Mouse (Mus musculus): Measurements from ENCODE around the gene Sypl2. TPM values are rescaled to one million over a fixed set of nuclear protein-coding genes. Genes with fewer than 3 reads are reported as not detected.
A peak's percentile ranks its signal among the peaks of the same experiment; 100 is the strongest.
"Not testable (repeated sequence)": the region's sequence is repeated elsewhere in the genome, so short reads cannot be mapped to it uniquely, and the experiment has no call there.

Gene Sypl2
- 0.17 and 0.50 TPM in 2 replicates for polyA plus RNA-seq (2014; fragmentation: Nextera tagmentation; extraction: Ambion mirVana)

DNA sequence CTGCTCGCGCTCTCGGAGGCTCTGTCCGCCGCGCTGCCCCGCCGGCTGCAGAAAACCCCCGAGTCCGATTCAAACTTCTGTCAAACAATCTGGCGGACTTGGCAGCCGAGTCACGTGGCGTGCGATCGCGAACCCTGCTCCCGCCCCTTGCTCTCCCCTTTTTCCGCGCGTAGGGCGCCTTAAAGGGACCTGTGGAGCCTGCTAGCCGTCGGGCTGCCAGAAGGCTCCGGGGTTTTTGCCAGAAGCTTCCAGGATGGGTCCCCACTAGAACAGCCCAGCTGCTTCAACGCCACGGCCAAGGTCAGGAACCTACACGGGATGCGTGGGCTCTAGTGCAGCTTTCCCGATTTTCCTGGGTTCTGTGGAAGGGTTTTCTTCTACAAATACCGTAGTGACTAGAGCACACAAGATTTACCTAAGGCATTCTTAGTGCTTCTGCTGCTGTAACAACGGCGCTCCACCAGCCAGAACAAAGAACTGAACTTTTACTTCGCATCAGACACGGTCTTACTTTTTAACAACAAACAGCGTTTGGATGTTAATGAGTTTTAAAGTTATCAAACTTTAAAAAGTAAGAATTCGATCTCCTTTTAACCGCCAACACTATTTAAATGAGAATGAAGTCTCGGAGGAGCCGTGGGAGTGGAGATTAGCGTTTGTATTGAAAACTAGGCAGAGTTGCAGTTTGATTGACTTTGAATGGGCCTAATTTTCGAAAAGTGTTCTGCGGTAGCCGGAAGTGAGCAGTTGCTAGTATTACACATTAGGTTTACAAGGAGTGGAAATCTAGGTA is at the start of gene Sypl2:
TSS of gene Sypl2 (minus strand) at position 91 of the 793 bp plus-strand sequence.
- Histone ChIP-seq H3K4me3 (replicated peaks; ENCODE audit: low read length) (peak within 1 kb of the TSS; percentile 34), H3K27me3 (ENCODE audit: control insufficient read depth, insufficient read depth, low read length) (peaks cover 57% of the 10 kb centered on the region), H3K9ac (peak within 1 kb of the TSS; percentile 31; the same call in 1 of the 2 replicates), H3K36me3 (replicated peaks; ENCODE audit: control insufficient read depth, insufficient read depth) (no peaks in the 10 kb centered on the region), H3K4me2 (replicated peaks) (peak within 1 kb of the TSS; percentile 61), H3K27ac (no peak within 1 kb of the TSS), H3K4me1 (replicated peaks; ENCODE audit: control insufficient read depth, insufficient read depth, low read length) (peaks cover 5% of the 10 kb centered on the region), H3K9me3 (ENCODE audit: control insufficient read depth, low read length) (no peaks in the 10 kb centered on the region)
- peak; percentile 38 for DNase-seq (ENCODE audit: low spot score)
- no peak for ATAC-seq (ENCODE audit: low FRiP score)
- 2% methylated on average over 44 of the region's 44 CpGs for WGBS

GRCm38 (mm10) chr3:108259319-108259718 is 32.9 kb upstream of the Sypl2 start:
- peaks cover 9% of the 10 kb centered on the region; the same call in 1 of the 2 replicates for H3K4me1 ChIP-seq (replicated peaks; ENCODE audit: control insufficient read depth, insufficient read depth, low read length)
- peaks cover 25% of the 10 kb centered on the region; the same call in 1 of the 2 replicates for H3K36me3 ChIP-seq (replicated peaks; ENCODE audit: control insufficient read depth, insufficient read depth)
- H3K4me3 ChIP-seq (replicated peaks; ENCODE audit: low read length) = no peak overlapping the region
- no peak overlapping the region for H3K4me2 ChIP-seq (replicated peaks)
- 45% methylated on average over 3 of the region's 3 CpGs for WGBS
- H3K27ac ChIP-seq = no peak overlapping the region
- ATAC-seq (ENCODE audit: low FRiP score) (no peak), DNase-seq (ENCODE audit: low spot score) (no peak)
- no peaks in the 10 kb centered on the region for H3K9me3 ChIP-seq (ENCODE audit: control insufficient read depth, low read length)
- no peak overlapping the region for H3K9ac ChIP-seq
- H3K27me3 ChIP-seq (ENCODE audit: control insufficient read depth, insufficient read depth, low read length) = no peaks in the 10 kb centered on the region

DNA sequence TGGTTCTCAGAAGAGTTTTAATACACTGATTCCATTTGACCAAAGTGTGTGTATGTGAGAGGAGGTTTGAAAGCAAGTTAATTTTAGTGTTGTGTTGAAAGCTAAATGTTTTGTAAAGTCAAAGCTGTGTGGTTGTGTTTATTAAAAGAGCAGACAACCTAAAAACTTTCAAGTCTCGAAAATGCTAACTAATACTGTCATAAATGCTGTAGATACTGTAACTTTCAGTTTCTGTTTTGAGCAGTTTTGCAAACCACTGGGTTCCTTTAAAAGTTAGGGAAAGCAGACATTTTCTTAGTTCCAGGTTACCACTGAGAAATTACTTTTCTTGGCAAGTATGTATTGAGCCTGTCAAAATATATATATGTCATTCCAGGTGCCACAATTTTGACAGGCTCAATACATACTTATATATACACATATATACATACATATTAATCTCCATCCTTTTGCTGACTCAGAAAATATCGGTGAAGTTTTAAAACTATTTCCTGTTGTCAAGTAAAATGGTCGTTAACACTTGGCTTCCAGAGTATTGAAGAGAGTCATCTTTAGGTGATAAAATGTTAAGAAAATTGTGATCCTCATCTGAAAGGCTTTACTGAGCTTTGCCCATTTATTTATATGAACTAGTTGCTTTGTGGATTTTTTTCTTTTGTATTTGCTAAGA is 31.5 kb upstream of the Sypl2 start:
- peak overlapping the region; percentile 80 for H3K9ac ChIP-seq
- DNase-seq (ENCODE audit: low spot score) (no peak), ATAC-seq (ENCODE audit: low FRiP score) (no peak)
- no peaks in the 10 kb centered on the region for H3K27me3 ChIP-seq (ENCODE audit: control insufficient read depth, insufficient read depth, low read length)
- H3K4me1 ChIP-seq (replicated peaks; ENCODE audit: control insufficient read depth, insufficient read depth, low read length) = peaks cover 9% of the 10 kb centered on the region; the same call in 1 of the 2 replicates
- H3K4me2 ChIP-seq (replicated peaks) = peak overlapping the region; percentile 95
- peaks cover 11% of the 10 kb centered on the region; the same call in 1 of the 2 replicates for H3K36me3 ChIP-seq (replicated peaks; ENCODE audit: control insufficient read depth, insufficient read depth)
- H3K9me3 ChIP-seq (ENCODE audit: control insufficient read depth, low read length) = no peaks in the 10 kb centered on the region
- 82% methylated on average over 3 of the region's 3 CpGs for WGBS
- H3K27ac ChIP-seq = no peak overlapping the region
- H3K4me3 ChIP-seq (replicated peaks; ENCODE audit: low read length) = peak overlapping the region; percentile 74

DNA sequence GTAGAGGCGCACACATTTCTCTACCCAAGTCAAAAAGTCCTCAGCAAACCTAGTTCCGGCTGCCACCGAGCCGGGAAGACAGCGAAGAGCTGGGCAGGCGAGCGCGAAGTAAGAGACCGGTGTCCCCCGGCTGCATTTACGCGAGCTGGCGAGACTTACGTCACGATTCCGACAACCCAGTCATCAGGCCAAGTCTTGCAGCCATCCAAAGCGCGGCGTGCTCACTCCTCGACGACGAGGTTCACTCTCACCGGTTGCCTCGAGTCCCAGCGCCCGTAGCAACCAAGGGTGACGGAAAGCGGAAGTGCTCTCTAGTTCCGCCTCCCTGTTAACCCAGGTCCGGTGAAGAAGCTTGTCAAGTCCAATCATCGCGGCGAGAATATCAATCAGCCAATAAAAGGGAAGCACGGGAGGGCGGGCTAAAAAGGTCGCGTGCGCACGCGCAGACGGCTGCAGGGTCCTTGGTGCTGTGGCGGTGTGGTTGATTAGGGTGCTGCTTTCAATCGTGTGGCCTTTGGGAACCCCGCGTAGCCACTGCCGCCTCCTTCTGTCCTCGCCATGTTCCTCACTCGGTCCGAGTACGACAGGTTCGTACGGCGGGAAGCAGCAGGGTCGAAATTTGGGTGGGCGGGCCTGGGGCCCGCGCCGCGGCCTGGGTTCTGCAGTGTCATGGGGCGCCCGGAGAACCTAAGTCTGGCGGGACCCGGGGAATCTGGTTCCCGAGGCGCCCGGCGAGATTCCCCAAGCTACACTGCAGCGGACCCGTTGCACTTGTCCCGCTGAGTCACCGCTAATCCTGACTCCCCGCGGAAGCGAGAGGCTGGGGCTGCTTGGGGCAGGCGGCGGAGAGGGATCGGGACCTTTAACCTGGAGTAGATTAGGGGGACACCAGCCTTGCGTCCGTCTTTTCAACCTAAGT is 30.5 kb upstream of the Sypl2 start, which contains the start of gene Psma5:
TSS of gene Psma5 (plus strand) at position 208 of the 919 bp plus-strand sequence.
- no peak within 1 kb of the TSS for H3K27ac ChIP-seq
- no peaks in the 10 kb centered on the region for H3K9me3 ChIP-seq (ENCODE audit: control insufficient read depth, low read length)
- ATAC-seq (ENCODE audit: low FRiP score) (peak; percentile 100), DNase-seq (ENCODE audit: low spot score) (peak; percentile 99)
- peak within 1 kb of the TSS; percentile 80 for H3K9ac ChIP-seq
- H3K4me1 ChIP-seq (replicated peaks; ENCODE audit: control insufficient read depth, insufficient read depth, low read length) = peaks cover 9% of the 10 kb centered on the region; the same call in 1 of the 2 replicates
- H3K4me3 ChIP-seq (replicated peaks; ENCODE audit: low read length) = peak within 1 kb of the TSS; percentile 74
- under 1% methylated on average over 78 of the region's 79 CpGs for WGBS
- H3K27me3 ChIP-seq (ENCODE audit: control insufficient read depth, insufficient read depth, low read length) = no peaks in the 10 kb centered on the region
- H3K36me3 ChIP-seq (replicated peaks; ENCODE audit: control insufficient read depth, insufficient read depth) = peaks cover 4% of the 10 kb centered on the region; the same call in 1 of the 2 replicates
- peak within 1 kb of the TSS; percentile 95 for H3K4me2 ChIP-seq (replicated peaks)

DNA sequence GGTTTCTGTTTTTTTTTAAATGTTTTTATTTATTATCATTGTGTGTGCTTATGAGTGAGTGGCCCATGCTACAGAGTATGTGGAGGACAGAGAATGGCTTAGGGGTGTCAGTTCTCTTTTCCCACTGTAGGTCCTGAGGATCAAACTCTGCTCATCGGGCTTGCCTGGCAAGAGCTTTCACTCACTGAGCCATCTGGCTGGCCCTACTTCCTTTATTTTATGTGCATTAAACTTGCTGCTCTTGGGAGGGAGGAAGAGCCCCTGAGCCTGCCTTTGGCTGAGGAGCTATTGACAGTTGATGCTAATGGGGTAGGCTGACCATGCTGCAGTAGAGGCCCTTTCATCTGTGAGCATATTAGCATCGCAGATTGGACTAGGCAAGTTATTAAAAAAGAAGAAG is 20.4 kb upstream of the Sypl2 start:
- Histone ChIP-seq H3K4me3 (replicated peaks; ENCODE audit: low read length) (no peak overlapping the region), H3K9ac (no peak overlapping the region), H3K4me2 (replicated peaks) (no peak overlapping the region), H3K4me1 (replicated peaks; ENCODE audit: control insufficient read depth, insufficient read depth, low read length) (no peaks in the 10 kb centered on the region), H3K27me3 (ENCODE audit: control insufficient read depth, insufficient read depth, low read length) (no peaks in the 10 kb centered on the region), H3K27ac (no peak overlapping the region), H3K9me3 (ENCODE audit: control insufficient read depth, low read length) (no peaks in the 10 kb centered on the region), H3K36me3 (replicated peaks; ENCODE audit: control insufficient read depth, insufficient read depth) (no peaks in the 10 kb centered on the region)
- ATAC-seq (ENCODE audit: low FRiP score) = no peak
- no peak for DNase-seq (ENCODE audit: low spot score)
- WGBS = 83% methylated on average over 2 of the region's 2 CpGs

DNA sequence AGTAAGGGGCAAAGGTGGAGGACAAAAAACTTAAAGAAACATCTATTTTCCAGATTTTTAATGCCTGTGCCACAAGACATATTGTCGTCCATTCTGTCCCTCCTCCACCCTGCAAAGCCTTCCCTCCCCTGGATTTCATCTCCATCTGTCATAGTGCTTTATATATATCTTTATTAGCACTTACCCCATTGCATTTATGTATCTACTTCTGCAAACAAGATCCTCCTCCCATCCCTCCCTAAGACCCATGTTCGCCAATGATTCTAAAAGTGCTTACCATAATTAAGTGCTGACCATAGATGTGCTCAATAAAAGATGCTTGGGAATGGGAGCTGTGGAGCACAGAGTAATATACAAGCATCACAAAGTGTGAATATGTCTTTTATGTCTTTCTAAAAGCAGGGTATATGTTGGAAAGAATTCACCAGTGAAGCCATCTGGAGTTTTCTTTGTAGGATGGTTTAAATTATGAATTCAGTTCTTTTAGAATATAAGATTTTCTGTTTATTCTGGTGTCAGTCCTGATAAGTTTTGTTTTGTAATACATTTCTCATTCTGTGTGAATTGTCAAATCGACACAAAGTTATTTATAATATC is 14.9 kb upstream of the Sypl2 start:
- H3K9me3 ChIP-seq (ENCODE audit: control insufficient read depth, low read length) = no peaks in the 10 kb centered on the region
- H3K36me3 ChIP-seq (replicated peaks; ENCODE audit: control insufficient read depth, insufficient read depth) = no peaks in the 10 kb centered on the region
- 93% methylated on average over 3 of the region's 3 CpGs for WGBS
- H3K4me1 ChIP-seq (replicated peaks; ENCODE audit: control insufficient read depth, insufficient read depth, low read length) = no peaks in the 10 kb centered on the region
- no peak overlapping the region for H3K9ac ChIP-seq
- DNase-seq (ENCODE audit: low spot score) (no peak), ATAC-seq (ENCODE audit: low FRiP score) (no peak)
- no peak overlapping the region for H3K27ac ChIP-seq
- H3K4me2 ChIP-seq (replicated peaks) = no peak overlapping the region
- no peak overlapping the region for H3K4me3 ChIP-seq (replicated peaks; ENCODE audit: low read length)
- H3K27me3 ChIP-seq (ENCODE audit: control insufficient read depth, insufficient read depth, low read length) = no peaks in the 10 kb centered on the region

- not testable (repeated sequence) for H3K9ac ChIP-seq; H3K9me3 ChIP-seq (ENCODE audit: control insufficient read depth, low read length); H3K27ac ChIP-seq; H3K27me3 ChIP-seq (ENCODE audit: control insufficient read depth, insufficient read depth, low read length); H3K4me1 ChIP-seq (replicated peaks; ENCODE audit: control insufficient read depth, insufficient read depth, low read length); H3K4me2 ChIP-seq (replicated peaks); H3K4me3 ChIP-seq (replicated peaks; ENCODE audit: low read length); ATAC-seq (ENCODE audit: low FRiP score); DNase-seq (ENCODE audit: low spot score); H3K36me3 ChIP-seq (replicated peaks; ENCODE audit: control insufficient read depth, insufficient read depth)
- 85% methylated on average over 4 of the region's 4 CpGs for WGBS
Observed at GRCm38 (mm10) chr3:108237474-108238102, 11.1 kb upstream of the Sypl2 start.

DNA sequence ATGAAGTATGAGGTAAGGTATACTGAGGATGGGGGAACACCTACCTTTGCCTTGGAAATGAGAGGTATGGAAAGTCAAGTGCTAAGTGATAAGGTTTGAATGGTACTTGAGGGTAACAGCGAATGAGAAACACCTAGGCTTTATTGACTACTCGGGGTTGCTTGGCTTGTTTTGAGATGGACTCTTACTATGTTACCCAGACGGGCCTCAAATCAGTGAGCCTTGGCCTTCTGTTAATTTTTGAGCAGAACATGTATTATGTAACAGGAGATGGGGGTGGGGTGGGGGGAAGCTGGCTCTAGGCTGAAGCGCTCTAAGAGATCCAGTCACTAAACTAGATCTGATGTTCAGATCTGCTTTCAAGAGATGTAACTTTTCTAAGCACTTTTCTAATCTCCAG is 5.2 kb upstream of the Sypl2 start:
- Histone ChIP-seq H3K4me1 (replicated peaks; ENCODE audit: control insufficient read depth, insufficient read depth, low read length) (peaks cover 2% of the 10 kb centered on the region; the same call in 1 of the 2 replicates), H3K27ac (no peak overlapping the region), H3K36me3 (replicated peaks; ENCODE audit: control insufficient read depth, insufficient read depth) (no peaks in the 10 kb centered on the region), H3K4me2 (replicated peaks) (no peak overlapping the region), H3K4me3 (replicated peaks; ENCODE audit: low read length) (no peak overlapping the region), H3K9ac (no peak overlapping the region), H3K9me3 (ENCODE audit: control insufficient read depth, low read length) (no peaks in the 10 kb centered on the region), H3K27me3 (ENCODE audit: control insufficient read depth, insufficient read depth, low read length) (peaks cover 20% of the 10 kb centered on the region)
- ATAC-seq (ENCODE audit: low FRiP score) (no peak), DNase-seq (ENCODE audit: low spot score) (no peak)
- whole genome bisulfite sequencing = 86% methylated on average over 4 of the region's 4 CpGs
